Mouse (Mus musculus) kidney, embryonic 14.5 days (tissue): ENCODE results near the gene Sfpq. TPM values are rescaled to one million over a fixed set of nuclear protein-coding genes. Genes with fewer than 3 reads are reported as not detected.
"Not testable (repeated sequence)": the region's sequence is repeated elsewhere in the genome, so short reads cannot be mapped to it uniquely, and the experiment has no call there.

Experiments
- ATAC-seq: fragments of 200-750 bp; cut with Nextera tagmentation; 2 replicates; pipeline ENCODE4 v1.8.0; 2017; ENCODE audit warnings: moderate number of reproducible peaks, mild to moderate bottlenecking, moderate TSS enrichment, moderate library complexity; ENCODE audit not compliant: low FRiP score, low TSS enrichment
- H3K27ac ChIP-seq: fragments of 300-500 bp; sonication (generic); 2 replicates; pipeline ENCODE4 v1.5.1; 2014; ENCODE audit warnings: low read depth, mild to moderate bottlenecking, low read length, moderate library complexity, mixed read lengths
- H3K27me3 ChIP-seq: fragments of 300-500 bp; sonication (generic); 2 replicates; pipeline ENCODE4 v1.6.1; 2014; ENCODE audit warnings: mild to moderate bottlenecking, low read length; ENCODE audit not compliant: control insufficient read depth, insufficient read depth
- H3K36me3 ChIP-seq: fragments of 300-500 bp; sonication (generic); 2 replicates; pipeline ENCODE4 v1.6.1; 2014; ENCODE audit warnings: low read length, mixed read lengths; ENCODE audit not compliant: control insufficient read depth, insufficient read depth
- H3K4me1 ChIP-seq: fragments of 300-500 bp; sonication (generic); 2 replicates; pipeline ENCODE4 v1.6.1; 2014; ENCODE audit warnings: low read length, mixed read lengths; ENCODE audit not compliant: control insufficient read depth, insufficient read depth
- H3K4me2 ChIP-seq: fragments of 300-500 bp; sonication (generic); replicated peaks from 2 replicates; pipeline ENCODE4 v1.6.1; 2014; ENCODE audit warnings: low read depth, mild to moderate bottlenecking, low read length
- H3K4me3 ChIP-seq: fragments of 300-500 bp; sonication (generic); 2 replicates; pipeline ENCODE4 v1.5.1; 2014; ENCODE audit warnings: mild to moderate bottlenecking, low read length
- H3K9ac ChIP-seq: fragments of 300-500 bp; sonication (generic); 2 replicates; pipeline ENCODE4 v1.6.1; 2014; ENCODE audit warnings: low read depth, mild to moderate bottlenecking, low read length, moderate library complexity
- H3K9me3 ChIP-seq: fragments of 300-500 bp; sonication (generic); 2 replicates; pipeline ENCODE4 v1.6.1; 2016; ENCODE audit warnings: low read length; ENCODE audit not compliant: control insufficient read depth
- WGBS: fragments of 180-500 bp; shearing (Covaris S2); extraction: QIAGEN DNeasy Blood & Tissue Kit; methylation state at CpG from one replicate; pipeline ENCODE4 v1.1.7; 2014; 5-methylcytosine and 5-hydroxymethylcytosine counted together
- polyA plus RNA-seq: library from polyadenylated mRNA; unstranded; fragments of >200 nt; fragmentation: Nextera tagmentation; extraction: Ambion mirVana; gene quantifications from 2 replicates; pipeline ENCODE4 v1.2.1, GENCODE M21; 2014

The Sfpq gene
- 152 and 179 TPM in 2 replicates for polyA plus RNA-seq

GRCm38 (mm10) chr4:127021151-127021945, at the start of gene Sfpq:
Gene Sfpq (plus strand): TSS chr4:127021324.
- no peaks in the 10 kb centered on the region for H3K9me3 ChIP-seq
- peak; percentile 97 for ATAC-seq
- under 1% methylated on average over 61 of the region's 87 CpGs for WGBS
- peak within 1 kb of the TSS; percentile 99 for H3K27ac ChIP-seq
- peak within 1 kb of the TSS; percentile 100 for H3K9ac ChIP-seq
- peaks cover 13% of the 10 kb centered on the region for H3K4me1 ChIP-seq
- H3K4me3 ChIP-seq: peak within 1 kb of the TSS; percentile 100
- no peaks in the 10 kb centered on the region for H3K27me3 ChIP-seq
- peak within 1 kb of the TSS; percentile 63 for H3K4me2 ChIP-seq
- peaks cover 36% of the 10 kb centered on the region for H3K36me3 ChIP-seq

- Histone ChIP-seq H3K4me2 (no peak overlapping the region), H3K4me1 (no peaks in the 10 kb centered on the region), H3K9me3 (no peaks in the 10 kb centered on the region), H3K27me3 (no peaks in the 10 kb centered on the region), H3K9ac (no peak overlapping the region), H3K36me3 (no peaks in the 10 kb centered on the region), H3K4me3 (no peak overlapping the region), H3K27ac (no peak overlapping the region)
- no peak for ATAC-seq
Measured at GRCm38 (mm10) chr4:126977467-126977866, 43.7 kb upstream of the Sfpq start.

- no peak overlapping the region for H3K4me3 ChIP-seq
- H3K4me2 ChIP-seq: no peak overlapping the region
- WGBS: 82% methylated on average over 3 of the region's 3 CpGs
- H3K4me1 ChIP-seq: no peaks in the 10 kb centered on the region
- H3K9ac ChIP-seq: no peak overlapping the region
- no peak for ATAC-seq
- H3K36me3 ChIP-seq: no peaks in the 10 kb centered on the region
- H3K27me3 ChIP-seq: no peaks in the 10 kb centered on the region
- H3K27ac ChIP-seq: no peak overlapping the region
- no peaks in the 10 kb centered on the region for H3K9me3 ChIP-seq
Measured at GRCm38 (mm10) chr4:126978706-126979105, 42.4 kb upstream of the Sfpq start.

- 82% methylated on average over 3 of the region's 3 CpGs for WGBS
- Histone ChIP-seq H3K4me3 (no peak overlapping the region), H3K4me2 (no peak overlapping the region), H3K27ac (no peak overlapping the region), H3K9me3 (no peaks in the 10 kb centered on the region), H3K27me3 (no peaks in the 10 kb centered on the region), H3K9ac (no peak overlapping the region), H3K4me1 (no peaks in the 10 kb centered on the region), H3K36me3 (no peaks in the 10 kb centered on the region)
- ATAC-seq: no peak
Measured at GRCm38 (mm10) chr4:126983321-126983720, 37.8 kb upstream of the Sfpq start.

- WGBS: 80% methylated on average over 11 of the region's 13 CpGs
- H3K4me3 ChIP-seq, H3K36me3 ChIP-seq, H3K4me2 ChIP-seq, H3K9ac ChIP-seq, ATAC-seq, H3K27me3 ChIP-seq, H3K27ac ChIP-seq, H3K4me1 ChIP-seq, H3K9me3 ChIP-seq: not testable (repeated sequence)
Measured at GRCm38 (mm10) chr4:126983736-126984525, 37.2 kb upstream of the Sfpq start.

- WGBS: 83% methylated on average over 5 of the region's 5 CpGs
- H3K9ac ChIP-seq: no peak overlapping the region
- ATAC-seq: no peak
Measured at GRCm38 (mm10) chr4:126986768-126987167, 34.4 kb upstream of the Sfpq start.

GRCm38 (mm10) chr4:126988503-126988902, 32.6 kb upstream of the Sfpq start:
- no peak overlapping the region for H3K9ac ChIP-seq
- 86% methylated on average over 4 of the region's 4 CpGs for WGBS
- no peak overlapping the region for H3K27ac ChIP-seq
- H3K4me2 ChIP-seq: no peak overlapping the region
- no peaks in the 10 kb centered on the region for H3K27me3 ChIP-seq
- H3K36me3 ChIP-seq: no peaks in the 10 kb centered on the region
- no peak for ATAC-seq
- H3K4me1 ChIP-seq: no peaks in the 10 kb centered on the region
- H3K9me3 ChIP-seq: no peaks in the 10 kb centered on the region
- no peak overlapping the region for H3K4me3 ChIP-seq

More at GRCm38 (mm10) chr4:126986768-126987167, 34.4 kb upstream of the Sfpq start:
- Histone ChIP-seq H3K36me3 (no peaks in the 10 kb centered on the region), H3K27me3 (no peaks in the 10 kb centered on the region), H3K9me3 (no peaks in the 10 kb centered on the region), H3K4me3 (no peak overlapping the region), H3K4me1 (no peaks in the 10 kb centered on the region), H3K4me2 (no peak overlapping the region), H3K27ac (no peak overlapping the region)

- Histone ChIP-seq H3K27me3 (no peaks in the 10 kb centered on the region), H3K4me2 (no peak overlapping the region), H3K4me1 (no peaks in the 10 kb centered on the region), H3K9me3 (no peaks in the 10 kb centered on the region), H3K9ac (no peak overlapping the region), H3K36me3 (no peaks in the 10 kb centered on the region), H3K27ac (no peak overlapping the region), H3K4me3 (no peak overlapping the region)
- no peak for ATAC-seq
Measured at GRCm38 (mm10) chr4:126990553-126990952, 30.6 kb upstream of the Sfpq start.

- Histone ChIP-seq H3K36me3 (no peaks in the 10 kb centered on the region), H3K27me3 (no peaks in the 10 kb centered on the region), H3K4me3 (no peak overlapping the region), H3K9me3 (no peaks in the 10 kb centered on the region), H3K27ac (no peak overlapping the region), H3K4me2 (no peak overlapping the region), H3K9ac (no peak overlapping the region), H3K4me1 (no peaks in the 10 kb centered on the region)
- ATAC-seq: no peak
- 67% methylated on average over 5 of the region's 5 CpGs for WGBS
Measured at GRCm38 (mm10) chr4:126992356-126992755, 28.8 kb upstream of the Sfpq start.
